In the genomic region with DNA sequence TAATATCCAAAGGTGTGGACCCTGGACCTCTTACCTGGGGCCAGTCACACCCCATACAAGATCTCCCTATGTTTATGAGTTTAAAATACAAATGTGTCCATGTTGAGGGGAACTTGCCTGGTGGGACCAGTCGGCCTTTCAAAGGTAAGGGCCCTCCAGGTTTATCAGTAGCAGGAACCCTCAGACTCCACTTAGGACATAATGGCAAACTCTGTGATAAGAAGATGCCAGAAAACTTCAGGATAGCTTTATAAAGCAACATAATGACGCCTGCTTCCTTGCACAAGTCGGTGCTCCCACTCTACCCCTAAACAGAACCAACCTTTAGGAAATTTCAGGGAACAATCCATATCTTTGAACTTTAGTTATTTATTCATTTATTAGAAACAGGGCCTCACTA, we compare ENCODE assay signal across 24 mouse cellular contexts. TPM values are rescaled to one million over a fixed set of nuclear protein-coding genes. Genes with fewer than 3 reads are reported as not detected.
A peak's percentile ranks its signal among the peaks of the same experiment; 100 is the strongest.
DNase-seq lines count a peak whose midpoint lies in the region; ATAC-seq and TF ChIP-seq lines count a peak whose summit lies in the region.
"Had no signal": no experiment of that assay in that cellular context is flagged by ENCODE, and none has a peak within 500 bp of the region (broad histone marks: within the 10 kb centered on the region; RNA-seq: fewer than 3 reads in every experiment).

No protein-coding gene starts in this region.

- TF ChIP-seq EP300 in lung, postnatal 0 days (IDR thresholded peaks at IDR 0.05): 0 out of 2 replicates have a peak, but pooled peaks have one; percentile 36

- DNase-seq in lung, postnatal 0 days (ENCODE audit: low spot score): peak; percentile 59
- no peak for DNase-seq in lung, postnatal 14 days
- peak; percentile 49 for DNase-seq in lung, postnatal 36 days
- no peak for DNase-seq in lung, postnatal 10 days
- DNase-seq: adrenal gland, adult 8-10 months; adrenal gland, postnatal 14 days; adrenal gland, postnatal 36 days; B cell, adult 2 months; cerebellum, adult 11-12 months; cerebellum, adult 2 months; cerebellum, adult 9-10 months; cerebellum, postnatal 10 days; cerebellum, postnatal 25 days had no signal

- 75% methylated on average over 3 of the region's 3 CpGs for WGBS in intestine, embryonic 15.5 days
- WGBS in intestine, postnatal 0 days: 60% methylated on average over 3 of the region's 3 CpGs
- 60% methylated on average over 3 of the region's 3 CpGs for WGBS in lung, postnatal 0 days

- TF ChIP-seq CTCF in intestine, postnatal 0 days (IDR thresholded peaks at IDR 0.05; ENCODE audit: low read depth): no peak
- TF ChIP-seq CTCF in lung, postnatal 0 days (IDR thresholded peaks at IDR 0.05): no peak

- no peak overlapping the region for H3K4me2 ChIP-seq in intestine, embryonic 15.5 days (replicated peaks)
- H3K4me2 ChIP-seq in intestine, postnatal 0 days (replicated peaks; ENCODE audit: low read depth): no peak overlapping the region
- H3K4me2 ChIP-seq in lung, postnatal 0 days (replicated peaks; ENCODE audit: low read depth, low read length): no peak overlapping the region
- H3K4me2 ChIP-seq: embryonic facial prominence, embryonic 12.5 days; forebrain, embryonic 13.5 days; forebrain, embryonic 15.5 days had no signal

- H3K4me1 ChIP-seq in intestine, embryonic 15.5 days (replicated peaks): no peaks in the 10 kb centered on the region
- H3K4me1 ChIP-seq in intestine, postnatal 0 days (replicated peaks; ENCODE audit: control insufficient read depth, insufficient read depth, low read length): no peaks in the 10 kb centered on the region
- no peaks in the 10 kb centered on the region; the same call in 1 of the 2 replicates for H3K4me1 ChIP-seq in lung, postnatal 0 days (ENCODE audit: insufficient read depth, low read depth, low read length)
- H3K4me1 ChIP-seq: embryonic facial prominence, embryonic 12.5 days; forebrain, embryonic 15.5 days had no signal

- H3K9ac ChIP-seq in intestine, embryonic 15.5 days: no peak overlapping the region
- no peak overlapping the region for H3K9ac ChIP-seq in intestine, postnatal 0 days (ENCODE audit: low read depth, low read length)
- H3K9ac ChIP-seq in lung, postnatal 0 days (replicated peaks; ENCODE audit: low read depth): no peak overlapping the region
- H3K9ac ChIP-seq: embryonic facial prominence, embryonic 12.5 days; forebrain, embryonic 13.5 days; forebrain, embryonic 15.5 days had no signal

- no peaks in the 10 kb centered on the region for H3K9me3 ChIP-seq in intestine, embryonic 15.5 days
- H3K9me3 ChIP-seq in intestine, postnatal 0 days (ENCODE audit: control insufficient read depth): no peaks in the 10 kb centered on the region
- H3K9me3 ChIP-seq in lung, postnatal 0 days (ENCODE audit: low read length): no peaks in the 10 kb centered on the region
- H3K9me3 ChIP-seq: embryonic facial prominence, embryonic 10.5 days; embryonic facial prominence, embryonic 12.5 days; forebrain, embryonic 13.5 days; forebrain, embryonic 15.5 days; G1E had no signal

- no peak overlapping the region for H3K4me3 ChIP-seq in intestine, embryonic 15.5 days (replicated peaks)
- no peak overlapping the region for H3K4me3 ChIP-seq in intestine, postnatal 0 days (ENCODE audit: low read depth, low read length)
- H3K4me3 ChIP-seq in lung, postnatal 0 days (ENCODE audit: low read depth, low read length): no peak overlapping the region
- H3K4me3 ChIP-seq: embryonic facial prominence, embryonic 10.5 days; embryonic facial prominence, embryonic 12.5 days; forebrain, embryonic 13.5 days; forebrain, embryonic 15.5 days had no signal

- H3K27ac ChIP-seq in intestine, embryonic 15.5 days: no peak overlapping the region
- H3K27ac ChIP-seq in intestine, postnatal 0 days (ENCODE audit: low read depth, low read length): no peak overlapping the region
- no peak overlapping the region for H3K27ac ChIP-seq in lung, postnatal 0 days (ENCODE audit: low read length)
- H3K27ac ChIP-seq: embryonic facial prominence, embryonic 10.5 days; embryonic facial prominence, embryonic 12.5 days; forebrain, embryonic 13.5 days; forebrain, embryonic 15.5 days had no signal

- H3K27me3 ChIP-seq in intestine, embryonic 15.5 days (replicated peaks): no peaks in the 10 kb centered on the region
- no peaks in the 10 kb centered on the region for H3K27me3 ChIP-seq in intestine, postnatal 0 days (replicated peaks; ENCODE audit: control insufficient read depth, insufficient read depth, low read length)
- H3K27me3 ChIP-seq in lung, postnatal 0 days (replicated peaks; ENCODE audit: insufficient read depth, low read length): no peaks in the 10 kb centered on the region
- H3K27me3 ChIP-seq: CH12.LX; embryonic facial prominence, embryonic 12.5 days; forebrain, embryonic 13.5 days; forebrain, embryonic 15.5 days; Patski had no signal

- no peaks in the 10 kb centered on the region for H3K36me3 ChIP-seq in intestine, embryonic 15.5 days
- H3K36me3 ChIP-seq in intestine, postnatal 0 days (ENCODE audit: control insufficient read depth, insufficient read depth): no peaks in the 10 kb centered on the region
- no peaks in the 10 kb centered on the region for H3K36me3 ChIP-seq in lung, postnatal 0 days (ENCODE audit: insufficient read depth, low read length)
- H3K36me3 ChIP-seq: embryonic facial prominence, embryonic 10.5 days; embryonic facial prominence, embryonic 12.5 days; forebrain, embryonic 15.5 days; G1E had no signal

- peak; percentile 61 for ATAC-seq in intestine, embryonic 15.5 days
- no peak for ATAC-seq in intestine, postnatal 0 days
- ATAC-seq in lung, postnatal 0 days: peak; percentile 73
- ATAC-seq: activated CD4-positive, CD25-positive, alpha-beta regulatory T cell, adult 4 months; CD4-positive, CD25-positive, alpha-beta regulatory T cell, adult 4 months; forebrain, embryonic 13.5 days; forebrain, embryonic 15.5 days; Patski had no signal

RNA-seq across cellular contexts. Expression of a gene that starts 4.3 kb away (rescaled TPM):
- 0.13 and 0.20 TPM in 2 replicates for polyA plus RNA-seq in intestine, embryonic 15.5 days (2015; fragmentation: Nextera tagmentation; extraction: Ambion mirVana)
- not detected in 2 replicates for polyA plus RNA-seq in intestine, postnatal 0 days (2015; fragmentation: Nextera tagmentation; extraction: Ambion mirVana)
- polyA plus RNA-seq in lung, postnatal 0 days (2015; fragmentation: Nextera tagmentation; extraction: Ambion mirVana): 9.9 and 14.5 TPM in 2 replicates
- polyA plus RNA-seq: activated CD4-positive, CD25-positive, alpha-beta regulatory T cell, adult 4 months; CD4-positive, CD25-positive, alpha-beta regulatory T cell, adult 4 months; forebrain, embryonic 13.5 days; forebrain, embryonic 15.5 days; G1E; Patski had no signal

Comparison
In these comparisons a context has a peak if more than half of its experiments do, and no peak if none do; other contexts are left out.
1. DNase-seq: peak in lung, postnatal 0 days (single experiment) and lung, postnatal 36 days (single experiment); none in lung, postnatal 14 days (single experiment) and lung, postnatal 10 days (single experiment).